Mouse (Mus musculus) brain, adult 2 months (tissue): Measurements from ENCODE around the gene Ebf1.

Experiments used
- DNase-seq: peaks from one replicate; pipeline ENCODE4 v3.0.0; 2011; ENCODE audit warnings: low read depth, low spot score

The Ebf1 gene

GRCm38 (mm10) chr11:44894798-44895197 lies 277.7 kb downstream of the Ebf1 start:
- DNase-seq = no peak

DNA sequence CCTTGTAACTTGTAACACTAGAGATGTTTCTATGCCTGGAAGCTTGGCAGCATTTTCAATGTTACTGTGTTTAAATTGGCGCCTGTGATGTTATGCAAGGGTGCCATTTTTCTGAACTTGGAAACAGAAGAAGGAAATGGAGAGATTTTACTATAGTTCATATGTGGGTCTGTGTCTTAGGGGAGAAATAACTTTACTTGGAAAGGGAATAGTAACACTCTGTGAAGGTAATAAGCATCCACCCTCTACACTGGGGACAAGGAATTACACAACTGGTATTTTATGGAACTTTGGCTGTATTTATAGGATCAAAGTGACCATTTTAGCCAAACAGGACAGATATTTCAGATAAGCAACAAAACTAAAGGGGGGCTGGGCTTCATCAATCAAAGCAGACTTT lies 278.8 kb downstream of the Ebf1 start:
- no peak for DNase-seq

DNA sequence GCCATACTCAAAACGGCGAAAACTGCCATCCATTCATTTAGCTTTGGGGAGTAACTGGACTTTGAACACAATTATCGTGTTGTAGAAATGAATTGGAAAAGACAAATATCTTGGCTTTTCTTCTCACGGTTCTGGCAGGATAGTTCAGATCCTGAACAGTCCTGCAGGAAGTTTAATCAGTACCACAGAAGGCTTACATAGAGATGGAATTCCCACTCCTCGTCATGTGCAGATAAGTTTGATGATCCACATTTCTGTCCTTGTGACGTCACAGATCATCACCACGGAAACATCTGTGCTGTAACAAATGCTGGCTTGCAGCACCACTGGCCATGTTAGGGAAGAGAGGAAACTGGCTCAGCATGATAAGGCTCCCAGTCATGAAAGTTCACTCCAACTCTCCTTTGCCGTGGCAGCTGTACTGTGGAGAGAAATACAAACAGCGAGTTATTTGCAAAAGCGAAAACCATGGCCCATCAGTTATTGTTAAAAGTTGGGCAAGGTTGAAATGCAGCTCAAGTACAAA lies 280.1 kb downstream of the Ebf1 start:
- DNase-seq = no peak

GRCm38 (mm10) chr11:44899554-44899953 lies 282.4 kb downstream of the Ebf1 start:
- no peak for DNase-seq

- peak; percentile 29 for DNase-seq
These were observed 282.8 kb downstream of the Ebf1 start for GRCm38 (mm10) chr11:44899965-44900364.

- DNase-seq = no peak
These were observed 283.4 kb downstream of the Ebf1 start for GRCm38 (mm10) chr11:44900496-44900895.

GRCm38 (mm10) chr11:44901715-44902114 lies 284.6 kb downstream of the Ebf1 start:
- no peak for DNase-seq

DNA sequence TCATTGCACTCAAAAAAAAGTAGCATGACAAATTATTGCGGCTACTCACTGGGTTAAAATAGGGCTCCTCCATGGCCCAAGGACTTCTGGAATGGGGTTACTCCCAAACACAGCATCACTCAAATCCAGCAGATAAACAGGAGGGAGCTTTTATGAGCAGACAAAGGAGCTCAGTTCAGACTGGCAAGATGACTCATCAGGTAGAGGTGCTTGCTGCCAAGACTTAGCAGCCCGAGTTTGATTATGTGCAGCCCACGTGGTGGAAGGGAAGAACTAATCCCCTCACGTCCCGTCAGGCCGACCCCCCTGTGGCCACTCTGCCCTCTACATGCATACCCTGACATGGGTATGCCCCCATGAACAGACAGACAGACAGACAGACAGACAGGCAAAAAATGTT lies 285.0 kb downstream of the Ebf1 start:
- DNase-seq = peak; percentile 47

DNA sequence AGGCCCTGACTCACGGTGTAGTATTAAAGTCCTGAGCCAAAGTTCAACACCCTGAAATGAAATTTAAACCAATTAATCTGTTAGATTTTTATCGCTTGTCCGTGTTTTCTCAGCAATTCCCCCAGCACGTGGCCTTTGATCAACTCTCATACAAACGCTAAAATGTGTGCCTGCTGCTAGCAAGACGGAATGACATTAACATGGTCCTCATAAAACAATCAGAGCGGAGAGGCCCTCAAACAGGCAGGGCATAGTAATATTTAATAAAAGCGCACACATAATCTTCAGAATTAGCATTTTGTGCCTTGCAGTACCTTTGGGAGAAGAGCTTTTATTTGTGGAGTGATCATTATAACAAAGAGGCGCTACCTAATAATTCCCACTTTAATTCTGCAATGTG lies 287.0 kb downstream of the Ebf1 start:
- DNase-seq = no peak

- DNase-seq = no peak
These were observed 289.3 kb downstream of the Ebf1 start for GRCm38 (mm10) chr11:44906456-44906855.

DNA sequence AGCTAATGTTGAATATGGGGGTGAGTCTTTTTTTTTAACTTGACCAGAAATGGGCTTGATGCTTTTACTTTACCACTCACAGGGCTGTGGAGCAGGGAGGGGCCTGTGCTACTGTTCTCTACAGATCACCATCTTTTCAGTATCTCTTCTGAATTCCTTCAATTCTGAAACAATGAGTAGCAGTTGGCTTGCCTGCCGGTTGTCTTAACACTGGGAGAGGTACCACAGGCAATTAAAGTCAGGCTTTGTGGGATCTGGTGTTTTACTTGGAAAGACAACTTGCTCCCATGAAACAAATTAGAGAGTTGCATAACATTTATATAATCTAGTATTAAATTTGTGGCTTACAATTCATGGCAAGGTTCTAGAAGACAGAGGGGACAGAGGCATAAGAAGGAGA lies 294.6 kb downstream of the Ebf1 start:
- no peak for DNase-seq

DNA sequence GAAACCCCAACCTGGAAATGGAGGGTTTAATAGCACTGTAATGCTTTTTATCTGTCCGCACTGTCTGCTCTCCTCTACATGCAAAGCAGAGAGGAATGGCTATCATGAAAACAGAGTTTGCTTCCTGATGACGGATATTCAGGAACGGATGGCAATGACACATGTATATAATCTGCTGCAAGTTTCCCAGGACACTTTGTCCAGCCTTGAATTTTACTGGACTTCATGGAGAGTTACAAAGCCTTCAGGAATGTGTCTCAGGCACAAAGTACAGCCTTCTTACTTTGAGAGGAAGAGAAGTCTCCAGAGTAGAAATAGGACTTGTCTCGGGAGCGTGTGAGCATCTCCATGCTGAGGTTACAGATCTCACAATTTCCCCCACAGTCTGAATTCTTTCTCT lies 296.7 kb downstream of the Ebf1 start:
- no peak for DNase-seq

DNA sequence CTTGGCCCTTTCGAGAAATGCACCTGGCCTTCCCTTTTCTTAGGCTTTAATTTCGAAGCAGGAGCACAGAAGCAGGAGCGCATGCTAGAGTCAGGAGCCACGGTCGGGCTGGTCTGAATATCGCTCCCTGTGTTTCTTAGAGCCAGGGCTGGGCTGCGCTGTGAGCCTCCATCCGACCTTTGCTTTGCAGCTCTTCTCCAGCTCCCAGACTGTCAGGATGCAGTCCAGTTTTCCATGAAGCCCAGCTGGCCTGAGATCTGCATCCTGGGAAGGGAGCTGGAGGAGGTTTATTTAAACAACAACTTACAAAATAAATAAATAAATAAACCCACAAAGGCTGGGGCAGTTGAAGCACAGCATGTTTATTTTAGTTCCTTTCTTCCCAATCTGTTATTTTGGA lies 299.9 kb downstream of the Ebf1 start:
- no peak for DNase-seq

- DNase-seq = peak; percentile 74
These were observed 306.0 kb downstream of the Ebf1 start for GRCm38 (mm10) chr11:44923138-44923537.

DNA sequence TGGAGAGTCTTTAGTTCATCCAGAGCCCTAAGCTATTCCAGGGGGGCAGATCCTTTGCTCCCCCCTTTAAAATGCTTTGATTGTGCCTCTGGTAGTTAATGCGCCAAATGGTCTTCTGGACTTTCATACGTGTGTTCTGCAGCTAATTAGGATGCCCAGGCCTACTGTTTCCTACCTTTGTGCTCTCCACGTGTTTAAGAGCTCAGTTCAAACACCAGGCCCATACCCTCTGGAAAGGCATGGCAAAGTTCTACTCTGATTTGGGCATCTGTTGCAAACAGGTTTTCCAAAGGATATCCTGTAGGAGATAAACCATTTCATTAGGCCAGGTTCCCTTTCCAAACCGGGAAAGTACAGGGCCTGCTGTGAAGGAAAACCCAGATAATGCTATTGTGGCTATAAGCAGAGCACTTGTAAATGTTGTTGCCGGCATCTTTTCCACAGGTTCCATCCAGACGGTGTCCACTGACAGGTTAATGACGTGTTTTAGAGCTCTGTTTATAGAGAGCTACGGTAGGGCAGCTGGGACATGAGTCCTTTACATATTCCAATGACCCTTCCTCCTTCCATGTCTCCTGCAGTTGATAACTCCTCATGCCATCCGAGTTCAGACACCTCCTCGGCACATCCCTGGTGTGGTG lies 306.9 kb downstream of the Ebf1 start:
- no peak for DNase-seq

DNA sequence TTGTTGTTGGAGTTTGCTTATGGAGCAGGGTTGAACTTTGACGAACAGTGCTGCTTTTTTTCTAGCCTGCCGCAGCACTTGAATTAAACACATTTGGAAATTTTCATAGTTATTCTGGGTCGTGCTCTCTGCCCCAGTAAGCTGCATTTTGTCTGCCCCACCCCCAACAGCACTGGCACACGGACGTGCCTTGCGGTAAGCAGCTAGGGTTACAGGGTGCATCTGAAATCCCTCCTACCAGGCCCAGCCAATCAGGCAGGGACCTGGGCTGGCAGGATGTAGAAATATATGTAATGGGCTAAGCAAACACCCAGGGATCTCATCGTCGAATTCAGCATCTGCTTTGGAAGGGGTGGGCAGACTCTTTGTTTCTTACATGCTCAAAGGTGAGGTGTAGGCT lies 307.8 kb downstream of the Ebf1 start:
- no peak for DNase-seq

DNA sequence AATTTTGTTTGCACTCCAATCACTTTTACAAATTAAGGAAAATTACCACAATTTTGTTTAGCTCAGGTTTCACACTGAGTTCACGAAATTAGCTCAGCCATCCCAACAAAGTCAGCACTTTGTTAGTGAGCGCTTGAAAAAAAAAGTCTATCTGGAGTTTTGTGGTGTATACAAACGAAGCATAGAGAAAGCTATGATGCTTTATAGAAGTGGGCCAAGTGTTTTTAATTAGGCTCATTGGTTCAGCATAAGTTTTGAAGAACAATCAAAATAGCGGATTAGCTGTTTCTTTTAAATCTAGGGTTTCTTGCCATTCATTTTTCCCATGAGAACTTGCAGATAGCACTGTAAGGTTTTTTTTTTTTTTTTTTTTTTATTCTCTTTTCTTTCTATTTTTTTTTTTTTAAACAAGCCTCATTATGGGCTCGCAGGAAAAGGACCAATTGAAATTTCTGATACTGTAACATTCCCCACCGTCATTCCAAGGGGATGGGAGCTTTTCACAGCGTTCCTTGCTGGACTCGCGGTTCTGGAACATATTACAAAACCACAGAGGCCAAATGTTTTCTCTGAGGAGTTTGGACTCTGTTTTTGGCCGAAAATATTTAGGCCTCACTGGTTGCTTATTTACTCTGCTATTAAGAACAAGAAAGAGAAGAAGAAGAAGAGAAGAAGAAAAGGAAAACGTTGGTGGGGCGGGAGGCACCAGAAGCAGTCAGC lies 308.8 kb downstream of the Ebf1 start:
- no peak for DNase-seq

DNA sequence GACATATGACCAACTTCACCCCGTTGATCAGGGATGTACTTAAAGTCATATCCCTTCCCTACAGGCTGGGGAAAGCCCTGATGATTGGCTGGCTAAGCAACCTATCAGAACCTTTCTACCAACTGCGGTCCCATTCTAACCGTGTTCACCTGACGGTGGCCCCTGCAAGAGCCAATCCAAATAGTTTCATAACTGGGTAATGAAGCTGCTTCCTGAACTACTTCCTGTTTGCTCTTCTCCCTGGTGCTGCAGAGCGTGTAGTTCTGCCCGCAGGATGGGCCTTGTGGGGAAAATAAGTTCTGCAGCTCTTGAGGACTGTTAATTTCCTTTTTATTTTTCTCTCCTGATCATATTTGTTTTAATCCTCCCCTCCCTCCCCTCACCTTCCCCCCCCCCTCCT lies 311.3 kb downstream of the Ebf1 start:
- DNase-seq = no peak

DNA sequence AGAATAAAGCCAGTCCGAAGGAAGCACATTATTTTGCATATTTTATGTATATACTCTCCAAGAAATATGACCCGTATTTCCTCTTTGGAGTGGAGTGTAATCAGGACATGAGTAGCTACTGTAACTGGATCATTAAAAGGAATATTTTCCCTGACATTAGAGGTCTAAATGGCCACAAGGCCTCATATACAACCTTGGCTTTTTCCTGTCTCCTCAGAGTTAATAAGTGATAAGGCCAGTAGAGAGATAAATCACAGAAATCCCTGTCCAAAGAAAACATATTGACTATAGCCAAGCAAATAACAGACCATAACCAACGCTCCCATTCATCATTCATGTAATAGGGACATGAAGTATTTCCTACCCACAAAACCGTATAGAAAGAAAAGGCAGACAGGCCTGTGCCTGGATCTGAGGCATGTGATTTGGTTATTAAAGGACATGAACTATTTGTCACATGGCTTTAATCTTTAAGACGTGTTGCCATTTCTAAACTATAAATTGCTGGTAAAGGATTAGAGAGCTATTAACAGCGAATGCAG lies 315.9 kb downstream of the Ebf1 start:
- no peak for DNase-seq

DNA sequence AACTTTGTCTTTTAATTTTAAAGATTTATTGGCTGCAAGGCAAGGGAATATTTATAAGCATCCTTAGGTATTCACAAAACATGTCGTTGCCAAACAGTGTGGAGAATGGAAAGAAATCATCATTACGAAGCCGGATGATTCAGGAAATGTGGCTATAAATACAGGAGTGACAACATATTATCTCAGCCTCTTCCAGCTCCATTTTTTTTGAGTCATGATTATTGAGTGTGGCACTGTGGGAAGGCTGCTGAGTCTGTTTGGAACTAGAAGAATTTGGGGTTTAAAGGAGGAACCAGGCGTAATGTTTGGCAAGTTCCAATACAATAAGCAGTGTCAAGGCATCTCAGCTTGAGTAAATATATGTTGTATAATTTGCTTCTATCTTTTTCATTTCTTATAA lies 326.7 kb downstream of the Ebf1 start:
- peak; percentile 43 for DNase-seq

GRCm38 (mm10) chr11:44944401-44944800 lies 327.3 kb downstream of the Ebf1 start:
- no peak for DNase-seq

DNA sequence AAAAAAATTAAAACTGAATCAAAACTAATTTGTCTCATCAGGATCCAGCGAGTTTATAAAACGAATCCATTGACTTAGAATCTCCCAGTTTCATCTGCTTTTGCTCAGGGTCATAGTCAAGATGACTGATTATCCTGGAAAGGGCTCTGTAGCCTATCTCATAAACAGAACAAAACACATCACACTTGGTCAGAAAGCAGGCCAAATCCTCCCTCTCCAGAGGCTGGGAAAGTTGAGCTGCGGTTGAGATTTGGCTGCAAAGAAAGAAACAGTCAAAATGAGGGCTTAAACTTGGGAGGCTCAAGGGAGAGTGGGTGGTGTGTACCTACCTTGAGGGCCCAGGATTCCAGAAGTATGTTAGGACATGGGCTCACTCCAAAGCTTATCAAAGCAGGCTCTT lies 329.5 kb downstream of the Ebf1 start:
- no peak for DNase-seq

DNA sequence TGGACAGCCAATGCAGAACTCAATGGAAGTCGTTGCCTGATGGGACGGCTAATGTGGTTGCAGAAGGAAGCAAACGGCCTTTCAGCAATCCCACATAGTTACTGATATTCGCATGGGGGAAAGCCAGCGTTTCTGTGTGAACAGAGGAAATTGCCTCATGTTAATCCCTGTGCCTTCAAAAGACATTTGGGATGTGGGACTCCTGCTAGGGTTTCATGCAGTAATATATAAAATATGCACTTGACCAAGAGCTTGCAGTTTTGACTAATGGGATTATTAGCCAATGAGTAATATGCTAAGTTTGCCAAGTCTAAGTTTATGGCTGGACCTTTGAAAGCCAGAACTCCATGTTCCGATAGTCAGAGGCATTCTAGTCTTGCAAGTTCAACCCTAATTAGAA lies 331.4 kb downstream of the Ebf1 start:
- no peak for DNase-seq
